Mouse (Mus musculus) G1E (cell line): ENCODE data around the gene Tpr. TPM values are rescaled to one million over a fixed set of nuclear protein-coding genes. Genes with fewer than 3 reads are reported as not detected.
A peak's percentile ranks its signal among the peaks of the same experiment; 100 is the strongest.

Experiments
- ATAC-seq: 2 replicates; pipeline ENCODE4 v1.8.0; 2016; ENCODE audit warnings: mild to moderate bottlenecking; ENCODE audit not compliant: insufficient number of reproducible peaks, poor library complexity, low FRiP score, severe bottlenecking; ENCODE audit errors: extremely low read depth
- DNase-seq: peaks from one replicate; pipeline ENCODE4 v3.0.0; 2012; ENCODE audit warnings: low spot score
- H3K27me3 ChIP-seq: 2 replicates; pipeline ENCODE4 v1.6.1; 2012; ENCODE audit warnings: mild to moderate bottlenecking, low read length, inconsistent platforms; ENCODE audit not compliant: insufficient read depth
- H3K36me3 ChIP-seq: replicated peaks from 2 replicates; pipeline ENCODE3; 2012; ENCODE audit warnings: mild to moderate bottlenecking, inconsistent platforms
- H3K4me1 ChIP-seq: 2 replicates; pipeline ENCODE4 v1.6.1; 2012; ENCODE audit warnings: low read depth, low read length, inconsistent platforms, mixed read lengths; ENCODE audit not compliant: insufficient read depth
- H3K4me3 ChIP-seq: 2 replicates; pipeline ENCODE4 v1.5.1; 2012; ENCODE audit warnings: low read depth, mild to moderate bottlenecking, inconsistent platforms, low read length, moderate library complexity, mixed read lengths
- H3K9me3 ChIP-seq: replicated peaks from 2 replicates; pipeline ENCODE4 v1.6.1; 2012; ENCODE audit warnings: inconsistent platforms
- CTCF ChIP-seq: IDR thresholded peaks from 2 replicates; pipeline ENCODE4 v1.5.1; 2012; ENCODE audit warnings: low read depth, low read length, inconsistent platforms, mixed read lengths
- GATA1 ChIP-seq: IDR thresholded peaks from 2 replicates; pipeline ENCODE4 v1.6.1; 2012; ENCODE audit warnings: borderline replicate concordance, low read length, inconsistent platforms, mixed read lengths
- GATA2 ChIP-seq: IDR thresholded peaks from 2 replicates; pipeline ENCODE4 v1.6.1; 2012; ENCODE audit warnings: low read depth, low read length, inconsistent platforms, borderline replicate concordance
- POLR2AphosphoS5 ChIP-seq: IDR thresholded peaks from 2 replicates; pipeline ENCODE4 v1.6.1; 2012; ENCODE audit warnings: low read depth, low read length, inconsistent platforms; ENCODE audit not compliant: insufficient replicate concordance
- TAL1 ChIP-seq: conservative IDR thresholded peaks from 2 replicates; pipeline ENCODE4 v1.6.1; 2012; ENCODE audit warnings: low read depth, low read length, inconsistent platforms, mixed read lengths
- polyA plus RNA-seq: library from polyadenylated mRNA; stranded (reverse); fragments of >175 nt; gene quantifications from 2 replicates; pipeline ENCODE4 v1.2.3, GENCODE M21; 2012
- total RNA-seq, 2 experiments: library from RNA; stranded (forward) in 1 of 2; stranded (reverse) in 1 of 2; fragments of 200-1000 nt in 1 of 2; fragments of >200 nt in 1 of 2; fragmentation: Nextera tagmentation in 1 of 2; gene quantifications; 2 replicates each; pipeline ENCODE4 v1.2.3; 2014 to 2017

Gene Tpr
- total and polyA plus RNA-seq, 3 experiments, result 245 to 1,004 (median 569) TPM

DNA sequence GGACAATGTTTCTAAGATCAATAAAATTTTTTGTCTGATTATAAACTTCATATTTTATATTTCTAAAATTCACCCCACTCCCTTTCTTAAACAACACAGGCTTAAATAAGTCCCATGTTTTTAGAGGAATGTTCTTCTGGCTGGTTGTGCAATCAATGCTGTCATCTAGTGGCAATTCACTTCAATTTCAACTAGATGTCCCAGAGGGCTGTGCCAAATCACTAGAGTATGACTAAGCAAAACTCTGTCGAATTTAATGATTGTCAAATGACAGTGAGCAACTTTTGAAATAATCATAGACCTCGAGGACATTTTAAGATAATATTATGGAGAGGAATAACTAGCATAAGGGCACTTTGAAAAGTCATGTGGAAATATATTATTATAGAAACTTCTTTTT lies 105.1 kb downstream of the Tpr start:
- no peak for TF ChIP-seq GATA2
- no peak for TF ChIP-seq TAL1
- TF ChIP-seq CTCF, result no peak
- no peak for TF ChIP-seq GATA1
- TF ChIP-seq POLR2AphosphoS5, result no peak
- H3K36me3 ChIP-seq, result no peaks in the 10 kb centered on the region
- H3K4me3 ChIP-seq, result no peak overlapping the region
- peak; percentile 55; the same call in 1 of the 2 replicates for ATAC-seq
- DNase-seq, result no peak
- peaks cover 14% of the 10 kb centered on the region for H3K4me1 ChIP-seq
- H3K9me3 ChIP-seq, result peaks cover 3% of the 10 kb centered on the region
- H3K27me3 ChIP-seq, result 0 out of 2 replicates have a peak, but pooled peaks cover 2% of the 10 kb centered on the region

DNA sequence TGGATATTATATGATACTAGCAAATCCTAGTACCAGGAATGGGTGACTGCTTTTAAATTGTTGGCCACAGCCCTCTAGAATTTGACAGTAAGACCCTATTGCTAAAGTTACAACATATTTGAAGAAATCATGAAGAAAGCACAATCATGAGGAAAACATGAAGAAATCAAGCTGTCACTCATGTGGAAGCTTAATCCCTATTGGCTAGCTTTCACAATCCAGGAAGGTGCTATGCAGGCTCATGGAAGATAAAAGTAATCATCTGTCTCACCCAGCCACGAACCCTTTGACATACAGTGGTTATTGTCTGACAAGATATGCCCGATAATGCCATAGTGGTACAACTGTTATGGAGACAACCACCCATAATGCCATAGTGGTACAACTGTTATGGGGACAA lies 105.5 kb downstream of the Tpr start:
- Histone ChIP-seq H3K27me3 (0 out of 2 replicates have a peak, but pooled peaks cover 2% of the 10 kb centered on the region), H3K4me1 (peaks cover 14% of the 10 kb centered on the region), H3K36me3 (no peaks in the 10 kb centered on the region), H3K4me3 (no peak overlapping the region), H3K9me3 (peaks cover 3% of the 10 kb centered on the region)
- no peak for ATAC-seq
- no peak for DNase-seq
- TF ChIP-seq GATA1 (no peak), CTCF (no peak), GATA2 (no peak), TAL1 (no peak), POLR2AphosphoS5 (no peak)

Other genes starting within 250 kb of the Tpr start
- not detected in 2 replicates for gene Pdc, start 73.4 kb upstream of the Tpr start, total RNA-seq (2014; fragmentation: Nextera tagmentation)
- gene Pdc, start 73.4 kb upstream of the Tpr start, total RNA-seq (2017), result 0.16 and 0.29 TPM in 2 replicates
- not detected in 2 replicates for gene Pdc, start 73.4 kb upstream of the Tpr start, polyA plus RNA-seq
- gene Odr4, start 242 bp downstream of the Tpr start, total RNA-seq (2014; fragmentation: Nextera tagmentation), result 80.1 and 99.9 TPM in 2 replicates
- 118 and 142 TPM in 2 replicates for gene Odr4, start 242 bp downstream of the Tpr start, total RNA-seq (2017)
- 6.3 and 8.0 TPM in 2 replicates for gene Odr4, start 242 bp downstream of the Tpr start, polyA plus RNA-seq
- gene Prg4, start 73.3 kb downstream of the Tpr start, total RNA-seq (2014; fragmentation: Nextera tagmentation), result not detected in 2 replicates
- gene Prg4, start 73.3 kb downstream of the Tpr start, total RNA-seq (2017), result 0.11 and 0.12 TPM in 2 replicates
- not detected in 2 replicates for gene Prg4, start 73.3 kb downstream of the Tpr start, polyA plus RNA-seq